Mouse (Mus musculus) hindbrain, embryonic 11.5 days (tissue): ENCODE measurements around the gene Ryr1. TPM values are rescaled to one million over a fixed set of nuclear protein-coding genes. Genes with fewer than 3 reads are reported as not detected.
A peak's percentile ranks its signal among the peaks of the same experiment; 100 is the strongest.

ENCODE experiments used
- ATAC-seq: fragments of 200-750 bp; cut with Nextera tagmentation; 2 replicates; pipeline ENCODE4 v1.8.0; 2017; ENCODE audit warnings: mild to moderate bottlenecking, moderate TSS enrichment, moderate library complexity; ENCODE audit not compliant: low FRiP score
- DNase-seq: peaks from one replicate; pipeline ENCODE4 v3.0.0-alpha.2; 2015; ENCODE audit warnings: low spot score
- H3K27ac ChIP-seq: fragments of 300-500 bp; sonication (generic); 2 replicates; pipeline ENCODE4 v1.5.1; 2014; ENCODE audit warnings: mild to moderate bottlenecking, low read depth, low read length
- H3K27me3 ChIP-seq: fragments of 300-500 bp; sonication (generic); 2 replicates; pipeline ENCODE4 v1.6.1; 2014; ENCODE audit warnings: mild to moderate bottlenecking, low read length, moderate library complexity, mixed read lengths; ENCODE audit not compliant: control insufficient read depth, insufficient read depth
- H3K36me3 ChIP-seq: fragments of 300-500 bp; sonication (generic); 2 replicates; pipeline ENCODE4 v1.6.1; 2014; ENCODE audit warnings: mild to moderate bottlenecking, low read length, moderate library complexity, mixed read lengths; ENCODE audit not compliant: control insufficient read depth, insufficient read depth
- H3K4me1 ChIP-seq: fragments of 300-500 bp; sonication (generic); replicated peaks from 2 replicates; pipeline ENCODE4 v1.6.1; 2014; ENCODE audit warnings: low read length, mixed read lengths; ENCODE audit not compliant: control insufficient read depth, insufficient read depth
- H3K4me2 ChIP-seq: fragments of 300-500 bp; sonication (generic); replicated peaks from 2 replicates; pipeline ENCODE4 v1.6.1; 2014; ENCODE audit warnings: mild to moderate bottlenecking, low read depth, low read length
- H3K4me3 ChIP-seq: fragments of 300-500 bp; sonication (generic); 2 replicates; pipeline ENCODE4 v1.5.1; 2014; ENCODE audit warnings: low read depth, low read length
- H3K9ac ChIP-seq: fragments of 300-500 bp; sonication (generic); 2 replicates; pipeline ENCODE4 v1.6.1; 2014; ENCODE audit warnings: low read depth, low read length
- H3K9me3 ChIP-seq: fragments of 300-500 bp; sonication (generic); 2 replicates; pipeline ENCODE4 v1.6.1; 2016; ENCODE audit warnings: low read length; ENCODE audit not compliant: control insufficient read depth
- WGBS: fragments of 180-500 bp; shearing (Covaris S2); extraction: QIAGEN DNeasy Blood & Tissue Kit; methylation state at CpG from one replicate; pipeline ENCODE4 v1.1.7; 2014; 5-methylcytosine and 5-hydroxymethylcytosine counted together
- polyA plus RNA-seq: library from polyadenylated mRNA; unstranded; fragments of >200 nt; fragmentation: Nextera tagmentation; extraction: Ambion mirVana; gene quantifications from 2 replicates; pipeline ENCODE4 v1.2.1, GENCODE M21; 2014

Gene Ryr1
- polyA plus RNA-seq, 1 experiment from 2014 or later: 1.1 TPM

GRCm38 (mm10) chr7:29108992-29109955 is 15.7 kb downstream of the Ryr1 start:
- no peak overlapping the region for H3K4me3 ChIP-seq
- DNase-seq (peak; percentile 37), ATAC-seq (no peak)
- no peaks in the 10 kb centered on the region for H3K36me3 ChIP-seq
- no peak overlapping the region; the same call in 1 of the 2 replicates for H3K9ac ChIP-seq
- no peaks in the 10 kb centered on the region for H3K27me3 ChIP-seq
- peak overlapping the region; percentile 42 for H3K4me2 ChIP-seq
- no peaks in the 10 kb centered on the region for H3K9me3 ChIP-seq
- no peaks in the 10 kb centered on the region for H3K4me1 ChIP-seq
- H3K27ac ChIP-seq: no peak overlapping the region
- WGBS: 33% methylated on average over 38 of the region's 38 CpGs

- H3K27ac ChIP-seq: no peak overlapping the region
- H3K4me1 ChIP-seq: no peaks in the 10 kb centered on the region
- H3K4me2 ChIP-seq: no peak overlapping the region
- H3K4me3 ChIP-seq: no peak overlapping the region
- no peaks in the 10 kb centered on the region for H3K9me3 ChIP-seq
- no peak for ATAC-seq
- H3K27me3 ChIP-seq: no peaks in the 10 kb centered on the region
- no peaks in the 10 kb centered on the region for H3K36me3 ChIP-seq
- WGBS: 92% methylated on average over 12 of the region's 12 CpGs
- H3K9ac ChIP-seq: no peak overlapping the region
- DNase-seq: no peak
Measured at GRCm38 (mm10) chr7:29101286-29102017, 23.5 kb downstream of the Ryr1 start.

GRCm38 (mm10) chr7:29097131-29097530 is 27.8 kb downstream of the Ryr1 start:
- Histone ChIP-seq H3K36me3 (no peaks in the 10 kb centered on the region), H3K27ac (no peak overlapping the region), H3K9me3 (no peaks in the 10 kb centered on the region), H3K4me2 (no peak overlapping the region), H3K4me1 (no peaks in the 10 kb centered on the region), H3K9ac (no peak overlapping the region), H3K27me3 (no peaks in the 10 kb centered on the region), H3K4me3 (no peak overlapping the region)
- no peak for ATAC-seq
- DNase-seq: no peak
- WGBS: 85% methylated on average over 16 of the region's 16 CpGs

- Histone ChIP-seq H3K27me3 (no peaks in the 10 kb centered on the region), H3K9ac (no peak overlapping the region), H3K4me1 (no peaks in the 10 kb centered on the region), H3K27ac (no peak overlapping the region), H3K4me2 (no peak overlapping the region), H3K36me3 (no peaks in the 10 kb centered on the region), H3K9me3 (no peaks in the 10 kb centered on the region), H3K4me3 (no peak overlapping the region)
- DNase-seq: no peak
- WGBS: 71% methylated on average over 6 of the region's 6 CpGs
- no peak for ATAC-seq
Measured at GRCm38 (mm10) chr7:29088817-29089216, 36.2 kb downstream of the Ryr1 start.

- Histone ChIP-seq H3K4me2 (no peak overlapping the region), H3K9ac (no peak overlapping the region), H3K27ac (no peak overlapping the region), H3K9me3 (no peaks in the 10 kb centered on the region), H3K36me3 (no peaks in the 10 kb centered on the region), H3K27me3 (no peaks in the 10 kb centered on the region), H3K4me3 (no peak overlapping the region), H3K4me1 (no peaks in the 10 kb centered on the region)
- 85% methylated on average over 10 of the region's 10 CpGs for WGBS
- ATAC-seq: no peak
- DNase-seq: no peak
Measured at GRCm38 (mm10) chr7:29086902-29087301, 38.1 kb downstream of the Ryr1 start.

GRCm38 (mm10) chr7:29085981-29086380 is 39.0 kb downstream of the Ryr1 start:
- WGBS: 86% methylated on average over 29 of the region's 30 CpGs
- no peak for DNase-seq
- Histone ChIP-seq H3K36me3 (no peaks in the 10 kb centered on the region), H3K9me3 (no peaks in the 10 kb centered on the region), H3K27me3 (no peaks in the 10 kb centered on the region), H3K4me3 (no peak overlapping the region), H3K9ac (no peak overlapping the region), H3K4me1 (no peaks in the 10 kb centered on the region), H3K4me2 (no peak overlapping the region), H3K27ac (no peak overlapping the region)
- no peak for ATAC-seq

- Histone ChIP-seq H3K4me2 (no peak overlapping the region), H3K9me3 (no peaks in the 10 kb centered on the region), H3K4me3 (no peak overlapping the region), H3K4me1 (no peaks in the 10 kb centered on the region), H3K27ac (no peak overlapping the region), H3K27me3 (no peaks in the 10 kb centered on the region), H3K36me3 (no peaks in the 10 kb centered on the region), H3K9ac (no peak overlapping the region)
- DNase-seq (no peak), ATAC-seq (no peak)
- WGBS: 89% methylated on average over 3 of the region's 3 CpGs
Measured at GRCm38 (mm10) chr7:29084411-29084810, 40.6 kb downstream of the Ryr1 start.

- WGBS: 79% methylated on average over 12 of the region's 12 CpGs
- Histone ChIP-seq H3K27me3 (no peaks in the 10 kb centered on the region), H3K9me3 (no peaks in the 10 kb centered on the region), H3K27ac (no peak overlapping the region), H3K9ac (no peak overlapping the region), H3K4me2 (no peak overlapping the region), H3K36me3 (no peaks in the 10 kb centered on the region), H3K4me3 (no peak overlapping the region), H3K4me1 (no peaks in the 10 kb centered on the region)
- DNase-seq (no peak), ATAC-seq (no peak)
Measured at GRCm38 (mm10) chr7:29079419-29079950, 45.5 kb downstream of the Ryr1 start.
